ENCODE assay signal across 14 mouse cellular contexts in genomic region chr9:86301407-86301806, GRCm38 (mm10).
"Had no signal": no experiment of that assay in that cellular context is flagged by ENCODE, and none has a peak within 500 bp of the region (broad histone marks: within the 10 kb centered on the region; RNA-seq: fewer than 3 reads in every experiment).

No protein-coding gene starts in this region.

- H3K27me3 ChIP-seq: limb, embryonic 13.5 days; midbrain, embryonic 12.5 days; neural tube, embryonic 13.5 days had no signal

- H3K9me3 ChIP-seq: limb, embryonic 13.5 days; midbrain, embryonic 12.5 days; neural tube, embryonic 13.5 days had no signal

- H3K27ac ChIP-seq: limb, embryonic 13.5 days; liver, embryonic 14.5 days; midbrain, embryonic 12.5 days; neural tube, embryonic 13.5 days; stomach, postnatal 0 days had no signal

- H3K4me2 ChIP-seq: limb, embryonic 13.5 days; midbrain, embryonic 12.5 days; neural tube, embryonic 13.5 days had no signal

- H3K4me3 ChIP-seq: limb, embryonic 13.5 days; midbrain, embryonic 12.5 days; neural tube, embryonic 13.5 days had no signal

- DNase-seq: kidney, adult 11 months; kidney, adult 9 months; kidney, postnatal 10 days; lung, adult 2 months; lung, postnatal 14 days; right cerebral cortex, adult 18-20 months; right cerebral cortex, postnatal 25 days; thymus, postnatal 4 days had no signal

- ATAC-seq: midbrain, embryonic 16.5 days had no signal

- H3K4me1 ChIP-seq: neural tube, embryonic 13.5 days had no signal

- H3K9ac ChIP-seq: limb, embryonic 13.5 days; liver, embryonic 14.5 days; midbrain, embryonic 12.5 days; neural tube, embryonic 13.5 days had no signal

- H3K36me3 ChIP-seq: limb, embryonic 13.5 days; midbrain, embryonic 12.5 days; neural tube, embryonic 13.5 days had no signal
